Mouse (Mus musculus) limb, embryonic 11.5 days (tissue): ENCODE measurements around the gene Arnt2. TPM values are rescaled to one million over a fixed set of nuclear protein-coding genes. Genes with fewer than 3 reads are reported as not detected.
A peak's percentile ranks its signal among the peaks of the same experiment; 100 is the strongest.

Source experiments
- ATAC-seq: fragments of 200-750 bp; cut with Nextera tagmentation; 2 replicates; pipeline ENCODE4 v1.8.0; 2017; ENCODE audit warnings: low read depth; ENCODE audit not compliant: insufficient number of reproducible peaks, low FRiP score, low TSS enrichment
- DNase-seq: peaks from one replicate; pipeline ENCODE4 v3.0.0-alpha.2; 2015; ENCODE audit warnings: low spot score
- H3K27ac ChIP-seq: fragments of 300-500 bp; sonication (generic); replicated peaks from 2 replicates; pipeline ENCODE4 v1.5.1; 2014; ENCODE audit warnings: low read depth, mild to moderate bottlenecking, low read length
- H3K27me3 ChIP-seq: fragments of 300-500 bp; sonication (generic); 2 replicates; pipeline ENCODE4 v1.6.1; 2014; ENCODE audit warnings: mild to moderate bottlenecking, low read length, mixed read lengths; ENCODE audit not compliant: control insufficient read depth, insufficient read depth
- H3K36me3 ChIP-seq: fragments of 300-500 bp; sonication (generic); 2 replicates; pipeline ENCODE4 v1.6.1; 2014; ENCODE audit warnings: mild to moderate bottlenecking, low read length, moderate library complexity, mixed read lengths; ENCODE audit not compliant: control insufficient read depth, insufficient read depth
- H3K4me1 ChIP-seq: fragments of 300-500 bp; sonication (generic); 2 replicates; pipeline ENCODE4 v1.6.1; 2014; ENCODE audit warnings: low read length, mixed read lengths; ENCODE audit not compliant: control insufficient read depth, insufficient read depth
- H3K4me2 ChIP-seq: fragments of 300-500 bp; sonication (generic); 2 replicates; pipeline ENCODE4 v1.6.1; 2014; ENCODE audit warnings: low read depth, mild to moderate bottlenecking, moderate library complexity; ENCODE audit not compliant: severe bottlenecking
- H3K4me3 ChIP-seq: fragments of 300-500 bp; sonication (generic); 2 replicates; pipeline ENCODE4 v1.5.1; 2014; ENCODE audit warnings: low read depth, low read length
- H3K9ac ChIP-seq: fragments of 300-500 bp; sonication (generic); 2 replicates; pipeline ENCODE4 v1.6.1; 2014; ENCODE audit warnings: mild to moderate bottlenecking, low read length
- H3K9me3 ChIP-seq: fragments of 300-500 bp; sonication (generic); 2 replicates; pipeline ENCODE4 v1.6.1; 2016; ENCODE audit warnings: low read length; ENCODE audit not compliant: control insufficient read depth
- WGBS: fragments of 180-500 bp; shearing (Covaris S2); extraction: QIAGEN DNeasy Blood & Tissue Kit; methylation state at CpG from one replicate; pipeline ENCODE4 v1.1.7; 2014; 5-methylcytosine and 5-hydroxymethylcytosine counted together
- polyA plus RNA-seq: library from polyadenylated mRNA; unstranded; fragments of >200 nt; fragmentation: Nextera tagmentation; extraction: Ambion mirVana; gene quantifications from 2 replicates; pipeline ENCODE4 v1.2.1, GENCODE M21; 2014

Gene Arnt2
- polyA plus RNA-seq, 1 experiment from 2014 or later, result 17.8 TPM

- no peaks in the 10 kb centered on the region for H3K27me3 ChIP-seq
- no peaks in the 10 kb centered on the region; the same call in 1 of the 2 replicates for H3K36me3 ChIP-seq
- no peak overlapping the region for H3K9ac ChIP-seq
- H3K9me3 ChIP-seq, result no peaks in the 10 kb centered on the region
- no peak overlapping the region for H3K4me3 ChIP-seq
- WGBS, result 76% methylated on average over 6 of the region's 6 CpGs
- H3K4me2 ChIP-seq, result no peak overlapping the region
- no peaks in the 10 kb centered on the region for H3K4me1 ChIP-seq
- ATAC-seq, result no peak
- H3K27ac ChIP-seq, result no peak overlapping the region
- DNase-seq, result no peak
Observed at GRCm38 (mm10) chr7:84335766-84336579, 74.0 kb downstream of the Arnt2 start.

DNA sequence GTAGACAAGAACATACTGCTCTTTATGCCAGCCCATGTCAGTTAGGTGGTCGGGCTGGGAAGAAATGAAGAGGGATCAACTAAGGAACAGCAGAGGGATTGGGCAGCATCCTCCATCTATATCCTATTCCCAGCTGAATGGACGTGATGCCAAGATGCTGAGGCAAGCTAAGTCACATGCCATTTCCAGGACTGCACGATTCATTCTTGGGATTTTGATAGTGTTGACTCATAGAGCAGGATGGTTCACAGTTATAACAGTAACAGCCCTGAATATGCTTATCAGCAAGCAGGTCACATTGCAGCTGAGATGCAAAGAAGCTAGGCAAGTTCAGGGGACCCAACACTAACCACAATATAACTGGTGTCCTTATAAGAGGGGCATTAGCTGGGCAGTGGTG is 76.0 kb downstream of the Arnt2 start:
- Histone ChIP-seq H3K4me3 (no peak overlapping the region), H3K4me2 (no peak overlapping the region), H3K4me1 (peaks cover 2% of the 10 kb centered on the region), H3K36me3 (no peaks in the 10 kb centered on the region; the same call in 1 of the 2 replicates), H3K9me3 (no peaks in the 10 kb centered on the region), H3K27ac (no peak overlapping the region), H3K27me3 (no peaks in the 10 kb centered on the region), H3K9ac (no peak overlapping the region)
- 92% methylated on average over 3 of the region's 3 CpGs for WGBS
- DNase-seq (no peak), ATAC-seq (no peak)

DNA sequence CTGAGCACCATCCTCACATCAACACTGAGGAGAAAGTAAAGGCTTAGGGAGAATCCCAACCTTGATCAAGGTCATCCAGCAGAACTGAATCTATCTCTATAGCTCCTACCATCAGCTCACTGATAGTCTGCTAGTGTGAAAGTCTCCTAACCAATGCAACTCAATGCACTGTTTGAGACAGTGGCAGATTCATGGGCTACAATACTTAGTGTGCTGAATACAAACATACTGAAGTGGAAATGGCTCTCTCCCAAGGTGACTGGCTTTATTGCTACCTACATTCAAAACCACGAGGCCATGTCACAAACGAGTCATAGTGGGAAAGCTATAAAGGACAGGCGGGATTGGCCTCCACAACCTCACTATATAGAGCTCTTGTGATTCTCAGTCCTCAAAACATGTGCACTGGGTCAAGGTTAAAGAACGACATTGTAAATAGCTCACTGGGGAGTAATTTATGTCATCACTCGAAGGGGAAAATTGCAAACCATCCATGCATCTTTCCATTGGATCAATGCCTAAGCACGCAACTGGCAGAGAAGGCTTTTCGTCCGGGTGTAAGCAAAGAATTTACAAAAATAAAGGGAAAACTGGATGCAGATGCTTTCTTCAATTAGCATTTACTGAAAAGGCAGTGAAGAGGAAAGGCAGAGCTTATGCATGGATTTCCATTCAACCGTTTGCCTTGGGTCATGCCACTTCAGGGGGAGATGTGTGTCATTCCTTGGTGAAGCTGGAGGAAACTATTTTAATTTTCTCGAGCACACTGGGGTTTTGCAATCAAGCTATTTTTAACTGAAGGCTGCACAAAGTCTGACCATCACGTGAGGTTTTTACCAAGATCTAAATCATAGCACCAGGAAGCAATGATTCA is 77.4 kb downstream of the Arnt2 start:
- Histone ChIP-seq H3K27me3 (no peaks in the 10 kb centered on the region), H3K4me3 (no peak overlapping the region), H3K36me3 (no peaks in the 10 kb centered on the region; the same call in 1 of the 2 replicates), H3K27ac (no peak overlapping the region), H3K9me3 (no peaks in the 10 kb centered on the region), H3K4me1 (peaks cover 6% of the 10 kb centered on the region), H3K9ac (no peak overlapping the region), H3K4me2 (no peak overlapping the region)
- 43% methylated on average over 11 of the region's 11 CpGs for WGBS
- no peak for ATAC-seq
- no peak for DNase-seq

GRCm38 (mm10) chr7:84329174-84329583 is 80.8 kb downstream of the Arnt2 start:
- Histone ChIP-seq H3K9me3 (no peaks in the 10 kb centered on the region), H3K4me2 (no peak overlapping the region), H3K4me3 (no peak overlapping the region), H3K4me1 (peaks cover 9% of the 10 kb centered on the region), H3K27me3 (no peaks in the 10 kb centered on the region), H3K27ac (no peak overlapping the region), H3K36me3 (no peaks in the 10 kb centered on the region), H3K9ac (no peak overlapping the region)
- ATAC-seq, result no peak
- 7% methylated on average over 1 of the region's 1 CpGs for WGBS
- DNase-seq, result no peak

DNA sequence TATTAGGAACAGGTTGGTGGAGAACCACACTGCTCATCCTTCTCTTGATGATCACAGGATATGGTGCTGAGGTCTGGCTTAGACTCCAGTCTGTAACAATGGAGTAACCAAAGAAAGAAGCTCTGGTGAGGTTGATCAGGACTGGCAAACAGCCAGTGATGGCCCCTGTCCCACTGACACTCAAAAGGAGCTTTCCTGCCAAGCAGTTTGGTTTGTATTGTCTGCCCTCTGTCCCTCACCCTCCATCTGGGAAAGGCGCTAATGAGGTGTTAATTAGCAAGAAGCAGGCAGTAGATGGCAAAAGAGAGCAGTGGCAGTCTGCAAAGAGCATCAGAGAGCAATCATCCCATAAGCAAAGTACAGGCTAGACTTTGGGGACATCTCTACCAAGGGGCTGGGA is 81.2 kb downstream of the Arnt2 start:
- DNase-seq, result no peak
- H3K36me3 ChIP-seq, result no peaks in the 10 kb centered on the region
- no peak overlapping the region for H3K27ac ChIP-seq
- no peak for ATAC-seq
- no peaks in the 10 kb centered on the region for H3K9me3 ChIP-seq
- H3K27me3 ChIP-seq, result no peaks in the 10 kb centered on the region
- H3K4me1 ChIP-seq, result peaks cover 9% of the 10 kb centered on the region
- H3K4me2 ChIP-seq, result no peak overlapping the region
- no peak overlapping the region for H3K9ac ChIP-seq
- no peak overlapping the region for H3K4me3 ChIP-seq
- 19% methylated on average over 1 of the region's 1 CpGs for WGBS

GRCm38 (mm10) chr7:84325570-84326328 is 84.2 kb downstream of the Arnt2 start:
- H3K27me3 ChIP-seq, result no peaks in the 10 kb centered on the region
- 43% methylated on average over 2 of the region's 2 CpGs for WGBS
- DNase-seq, result peak; percentile 64

GRCm38 (mm10) chr7:84321542-84321941 is 88.4 kb downstream of the Arnt2 start:
- H3K36me3 ChIP-seq, result no peaks in the 10 kb centered on the region
- H3K27me3 ChIP-seq, result no peaks in the 10 kb centered on the region
- ATAC-seq (no peak), DNase-seq (no peak)
- H3K9me3 ChIP-seq, result no peaks in the 10 kb centered on the region
- H3K4me2 ChIP-seq, result no peak overlapping the region
- no peak overlapping the region for H3K27ac ChIP-seq
- H3K4me1 ChIP-seq, result 0 out of 2 replicates have a peak, but pooled peaks cover 3% of the 10 kb centered on the region
- H3K4me3 ChIP-seq, result no peak overlapping the region
- no peak overlapping the region for H3K9ac ChIP-seq
- WGBS, result 85% methylated on average over 1 of the region's 1 CpGs

More at GRCm38 (mm10) chr7:84325570-84326328, 84.2 kb downstream of the Arnt2 start:
- peaks cover 9% of the 10 kb centered on the region for H3K4me1 ChIP-seq
- H3K27ac ChIP-seq, result no peak overlapping the region
- no peaks in the 10 kb centered on the region for H3K9me3 ChIP-seq
- no peak overlapping the region for H3K4me3 ChIP-seq
- H3K4me2 ChIP-seq, result no peak overlapping the region
- no peak overlapping the region for H3K9ac ChIP-seq
- H3K36me3 ChIP-seq, result no peaks in the 10 kb centered on the region
- ATAC-seq, result peak; percentile 35; the same call in 1 of the 2 replicates
